Mouse (Mus musculus): ENCODE measurements around the gene Nckap5.

Gene Nckap5

DNA sequence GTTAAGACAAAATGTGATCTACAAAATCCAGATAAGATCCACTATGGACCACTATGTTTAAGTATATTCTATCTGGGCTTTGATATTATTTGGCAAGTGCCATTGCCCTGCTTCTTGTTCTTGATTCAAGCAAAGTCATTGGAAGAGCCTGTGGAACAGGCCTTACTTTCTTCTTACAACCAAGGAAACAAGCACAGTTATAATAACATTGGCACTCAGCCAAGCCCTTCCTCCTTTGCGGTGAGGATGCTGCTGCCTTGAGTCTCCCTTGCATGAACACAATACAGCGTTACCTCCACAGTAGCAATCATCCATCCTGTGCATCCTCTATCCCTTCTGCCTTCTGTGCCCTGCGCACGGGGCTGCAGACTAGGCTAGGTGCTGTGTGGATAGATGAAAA lies 823.0 kb downstream of the Nckap5 start:
- TF ChIP-seq GATA4 (IDR thresholded peaks at IDR 0.05; ENCODE audit: insufficient replicate concordance, low read length) = no peak

GRCm38 (mm10) chr1:126005672-126006071 lies 824.9 kb downstream of the Nckap5 start:
- TF ChIP-seq GATA4 (IDR thresholded peaks at IDR 0.05; ENCODE audit: insufficient replicate concordance, low read length) = no peak

DNA sequence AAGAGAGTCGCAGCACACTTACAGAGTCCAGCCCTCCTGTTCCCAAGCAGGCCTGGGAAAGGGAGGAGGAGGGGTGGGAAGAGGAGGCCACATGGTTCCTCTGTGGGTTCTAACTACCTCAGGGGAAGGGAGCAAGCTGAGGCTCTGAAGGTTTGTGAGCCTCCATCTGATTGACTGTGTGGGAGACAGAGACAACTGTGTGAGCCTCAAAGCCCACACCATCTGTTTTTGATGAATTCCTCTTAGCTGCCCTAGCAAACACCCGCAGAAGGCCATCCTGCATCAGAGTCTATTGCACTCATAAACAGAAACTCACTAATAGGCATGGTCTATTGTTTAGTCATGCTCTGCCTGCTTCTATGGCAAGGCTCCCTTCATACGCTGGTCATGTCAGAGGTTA lies 834.1 kb downstream of the Nckap5 start:
- no peak for TF ChIP-seq GATA4 (IDR thresholded peaks at IDR 0.05; ENCODE audit: insufficient replicate concordance, low read length)

DNA sequence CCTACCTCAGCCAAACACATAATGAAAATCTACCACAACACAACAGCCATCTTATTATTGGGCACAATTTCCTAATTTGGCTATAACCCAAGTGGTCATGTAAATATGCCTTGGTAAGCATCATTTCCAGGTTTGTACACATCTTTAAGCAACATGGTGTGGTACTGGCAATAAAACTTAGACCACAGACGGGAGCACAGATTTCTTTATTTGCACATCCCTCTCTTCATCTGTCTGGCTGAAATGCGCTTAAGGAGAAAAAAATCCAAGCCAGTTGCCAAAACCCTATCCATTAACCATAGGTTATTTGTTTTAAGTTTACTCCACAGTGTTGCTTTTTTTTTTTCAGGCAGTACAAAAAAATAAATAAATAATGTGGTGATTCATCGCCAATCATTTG lies 842.8 kb downstream of the Nckap5 start:
- no peak for TF ChIP-seq GATA4 (IDR thresholded peaks at IDR 0.05; ENCODE audit: insufficient replicate concordance, low read length)

DNA sequence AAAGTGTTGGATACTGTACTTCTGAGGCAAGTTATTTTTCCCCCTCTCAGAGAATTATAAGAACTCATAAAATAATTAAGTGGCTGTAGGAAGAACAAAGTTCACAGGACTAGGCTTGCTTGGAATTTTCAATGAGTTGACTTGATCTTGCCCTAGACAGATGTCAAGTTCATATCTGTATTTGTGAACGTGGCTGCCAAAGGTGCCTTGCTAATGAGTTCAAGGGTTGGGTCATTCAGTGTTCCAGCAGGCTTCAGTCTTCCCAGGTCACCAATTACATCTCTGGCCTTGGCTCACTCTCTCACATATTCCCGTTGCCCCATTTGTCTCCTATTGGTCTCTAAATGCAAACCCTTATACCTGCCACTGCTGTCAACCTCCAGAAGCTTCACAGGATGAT lies 846.0 kb downstream of the Nckap5 start:
- TF ChIP-seq GATA4 (IDR thresholded peaks at IDR 0.05; ENCODE audit: insufficient replicate concordance, low read length) = no peak

GRCm38 (mm10) chr1:125974649-125975048 lies 856.0 kb downstream of the Nckap5 start:
- no peak for TF ChIP-seq GATA4 (IDR thresholded peaks at IDR 0.05; ENCODE audit: insufficient replicate concordance, low read length)

GRCm38 (mm10) chr1:125971933-125972332 lies 858.7 kb downstream of the Nckap5 start:
- TF ChIP-seq GATA4 (IDR thresholded peaks at IDR 0.05; ENCODE audit: insufficient replicate concordance, low read length) = no peak

DNA sequence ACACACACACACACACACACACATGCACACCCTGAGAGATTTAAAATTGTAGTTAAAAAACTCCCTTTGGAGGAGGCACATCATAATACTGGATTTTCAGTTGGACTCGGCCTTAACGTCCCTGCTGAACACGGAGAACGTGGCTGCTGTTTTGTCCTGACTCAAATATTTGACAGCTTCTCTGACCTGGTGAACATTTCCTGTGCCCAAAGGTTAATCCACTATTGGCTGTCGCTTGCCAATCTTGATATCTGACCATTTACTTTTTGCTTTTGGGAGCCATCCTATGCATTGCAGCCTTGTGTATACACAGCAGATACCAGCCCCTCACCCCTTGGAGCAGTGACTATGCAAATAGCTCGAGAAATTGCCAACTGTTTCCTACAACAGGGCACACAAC lies 862.9 kb downstream of the Nckap5 start:
- TF ChIP-seq GATA4 (IDR thresholded peaks at IDR 0.05; ENCODE audit: insufficient replicate concordance, low read length) = no peak

GRCm38 (mm10) chr1:125951026-125951425 lies 879.6 kb downstream of the Nckap5 start:
- no peak for TF ChIP-seq GATA4 (IDR thresholded peaks at IDR 0.05; ENCODE audit: insufficient replicate concordance, low read length)

- no peak for TF ChIP-seq GATA4 (IDR thresholded peaks at IDR 0.05; ENCODE audit: insufficient replicate concordance, low read length)
Measured at GRCm38 (mm10) chr1:125949076-125949475, 881.5 kb downstream of the Nckap5 start.

- no peak for TF ChIP-seq GATA4 (IDR thresholded peaks at IDR 0.05; ENCODE audit: insufficient replicate concordance, low read length)
Measured at GRCm38 (mm10) chr1:125945136-125945535, 885.5 kb downstream of the Nckap5 start.

GRCm38 (mm10) chr1:125943305-125943704 lies 887.3 kb downstream of the Nckap5 start:
- no peak for TF ChIP-seq GATA4 (IDR thresholded peaks at IDR 0.05; ENCODE audit: insufficient replicate concordance, low read length)

DNA sequence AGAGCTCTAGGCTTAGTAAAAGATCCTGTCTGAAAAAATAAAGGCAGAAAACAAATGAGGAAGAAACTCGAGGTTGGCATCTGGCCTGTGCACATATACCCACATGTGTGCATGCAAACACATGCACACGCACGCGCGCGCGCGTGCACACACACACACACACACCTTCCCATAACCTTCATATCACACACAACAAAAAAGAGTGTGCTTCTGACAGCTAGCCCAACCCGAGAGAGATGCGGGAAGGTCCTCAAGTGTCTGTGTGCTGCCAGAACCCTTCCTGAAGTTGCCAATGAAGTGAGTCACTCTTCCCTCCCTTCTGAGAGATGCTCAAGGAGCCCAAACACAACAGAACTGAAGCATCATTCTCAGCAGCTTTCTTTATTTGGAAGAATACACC lies 905.1 kb downstream of the Nckap5 start:
- TF ChIP-seq GATA4 (IDR thresholded peaks at IDR 0.05; ENCODE audit: insufficient replicate concordance, low read length) = no peak

- TF ChIP-seq GATA4 (IDR thresholded peaks at IDR 0.05; ENCODE audit: insufficient replicate concordance, low read length) = no peak
Measured at GRCm38 (mm10) chr1:125923062-125923461, 907.5 kb downstream of the Nckap5 start.

GRCm38 (mm10) chr1:125920696-125921095 lies 909.9 kb downstream of the Nckap5 start:
- TF ChIP-seq GATA4 (IDR thresholded peaks at IDR 0.05; ENCODE audit: insufficient replicate concordance, low read length) = no peak

DNA sequence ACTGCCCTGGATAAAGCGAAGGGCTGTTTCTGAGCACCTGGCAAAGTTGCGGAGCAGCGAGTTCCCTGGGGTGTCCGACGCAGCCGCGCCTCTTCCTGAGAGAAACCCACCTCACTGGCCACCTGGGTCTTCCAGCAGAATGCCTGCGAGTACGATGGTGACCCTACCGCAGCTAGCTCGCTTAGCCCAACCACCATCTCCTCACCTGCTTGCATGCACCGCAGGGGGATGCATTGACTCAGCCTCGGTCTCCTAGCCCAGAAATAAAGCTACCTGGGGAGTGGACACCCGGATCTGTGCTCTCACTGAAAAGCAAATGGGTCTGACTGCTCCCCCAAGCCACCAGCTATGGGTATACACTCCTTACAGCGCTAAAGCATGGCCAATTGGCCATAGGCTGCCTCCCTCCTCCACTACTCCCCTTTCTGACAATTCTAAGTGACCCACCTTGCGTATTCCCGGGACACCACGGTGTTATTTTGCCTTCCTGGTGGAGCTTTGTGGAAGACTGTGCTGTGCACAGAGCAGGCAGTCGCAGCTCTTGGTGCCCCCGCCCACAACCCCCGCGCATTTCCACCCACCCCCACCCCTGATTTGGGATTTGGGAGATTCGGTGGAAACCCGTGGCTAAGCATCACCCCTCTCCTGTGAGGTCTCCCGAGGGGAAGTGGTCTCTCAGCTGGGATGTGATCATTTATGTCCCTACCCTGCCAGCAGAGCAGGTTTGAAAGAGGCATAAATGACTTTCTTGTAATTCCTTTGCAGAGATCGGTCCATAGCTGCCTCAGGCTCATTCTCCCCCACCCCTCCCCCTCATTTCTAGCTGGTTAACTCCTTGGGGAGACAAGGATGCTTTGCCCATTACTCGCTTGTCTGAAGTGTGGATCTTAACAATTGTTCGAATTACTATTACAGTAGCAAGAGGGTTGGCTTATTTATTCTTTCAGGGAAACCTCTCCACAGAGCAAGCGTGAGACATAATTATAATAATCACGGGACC lies 917.7 kb downstream of the Nckap5 start, which contains the start of gene Lypd1:
Gene Lypd1, minus strand, starts transcription at position 501 of the 1,000 bp plus-strand sequence.
- TF ChIP-seq GATA4 (IDR thresholded peaks at IDR 0.05; ENCODE audit: insufficient replicate concordance, low read length) = no peak
